Mouse (Mus musculus) CH12F3 (cell line): ENCODE measurements around the gene Wipf1.

Experiments
- in situ Hi-C: fragments of 300-500 bp; cut with MboI; formaldehyde crosslinking; loops from 2 replicates; pipeline ENCODE4 v1.14.3; 2020; ENCODE audit warnings: low sequenced_read_pairs

Wipf1 gene

DNA sequence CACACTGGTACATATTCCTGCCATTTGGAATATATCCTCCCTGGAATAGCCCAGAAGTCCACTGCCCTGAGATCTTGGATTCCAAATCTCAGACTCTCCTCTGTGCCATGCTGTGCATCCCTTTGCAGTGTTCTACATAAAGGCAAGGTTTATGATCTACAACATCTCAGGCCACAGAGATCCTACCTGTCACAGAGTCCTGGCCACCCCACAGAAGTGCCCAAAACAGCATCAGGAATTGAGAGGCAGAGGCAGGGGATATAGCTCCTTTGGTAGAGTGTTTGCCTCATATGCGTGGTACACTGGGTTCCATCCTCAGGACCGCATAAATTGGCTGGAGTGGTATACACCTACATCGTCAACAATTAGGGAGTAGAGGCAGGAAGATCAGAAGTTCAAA, 135.1 kb downstream of the Wipf1 start:
- in situ Hi-C loops, result no loop called here

DNA sequence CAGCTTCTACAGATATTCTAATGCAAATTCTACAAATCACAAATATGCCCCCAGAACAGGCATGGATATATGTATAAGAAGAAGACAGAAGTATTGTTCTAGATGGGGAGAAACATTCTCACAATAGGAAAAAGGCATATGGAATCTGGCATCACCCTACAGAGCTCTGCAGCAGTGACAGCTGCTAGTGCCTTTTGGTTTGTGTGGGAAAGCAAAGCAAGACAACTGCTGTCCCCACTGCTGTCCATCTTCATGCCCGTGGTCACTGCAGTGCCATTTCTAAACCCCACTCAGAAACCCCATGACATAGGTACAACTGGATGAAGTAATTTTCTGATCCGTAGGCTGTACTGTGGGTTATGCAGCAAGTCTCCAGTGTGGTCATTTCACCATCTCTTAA, 136.8 kb downstream of the Wipf1 start:
- in situ Hi-C loops, result no loop called here

DNA sequence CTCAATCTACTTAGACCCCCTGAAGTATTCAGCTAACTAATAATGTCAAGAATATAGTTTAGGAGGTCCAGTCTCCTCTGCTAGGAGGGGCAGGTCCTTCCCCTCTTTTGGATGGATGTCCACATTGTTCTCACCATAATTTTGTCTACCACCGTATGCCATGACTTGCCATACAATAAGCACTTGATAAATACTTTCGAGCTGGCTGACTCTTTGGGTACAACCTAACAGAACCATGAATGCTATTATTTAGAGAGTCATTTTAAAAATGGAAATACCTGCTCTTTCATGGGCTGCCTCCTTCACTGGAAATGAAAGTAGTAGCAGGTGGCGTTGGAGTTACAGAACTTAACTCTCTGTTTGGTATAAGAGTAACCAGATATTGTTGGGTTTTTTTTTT, 139.6 kb downstream of the Wipf1 start:
- in situ Hi-C loops, result no loop called here

DNA sequence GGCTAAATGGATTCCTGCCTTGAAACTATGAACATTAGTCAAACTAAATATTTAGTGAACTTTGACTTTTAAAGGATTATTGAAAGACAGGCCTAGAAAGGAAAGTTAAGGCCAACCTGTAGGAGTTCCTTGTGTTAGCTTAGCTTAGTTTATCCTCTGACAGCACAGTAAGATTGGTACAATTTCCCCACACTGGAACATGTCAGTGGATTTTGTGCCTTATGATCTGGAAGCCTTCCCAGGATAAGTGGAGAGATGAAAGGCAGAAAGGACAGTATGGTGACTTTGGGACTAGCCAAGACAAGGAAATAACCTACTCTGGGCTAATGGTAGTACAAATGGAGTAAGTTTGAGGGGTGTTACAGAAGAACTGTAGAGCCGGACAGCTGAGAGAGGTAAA, 141.7 kb downstream of the Wipf1 start:
- in situ Hi-C loops, result no loop called here

DNA sequence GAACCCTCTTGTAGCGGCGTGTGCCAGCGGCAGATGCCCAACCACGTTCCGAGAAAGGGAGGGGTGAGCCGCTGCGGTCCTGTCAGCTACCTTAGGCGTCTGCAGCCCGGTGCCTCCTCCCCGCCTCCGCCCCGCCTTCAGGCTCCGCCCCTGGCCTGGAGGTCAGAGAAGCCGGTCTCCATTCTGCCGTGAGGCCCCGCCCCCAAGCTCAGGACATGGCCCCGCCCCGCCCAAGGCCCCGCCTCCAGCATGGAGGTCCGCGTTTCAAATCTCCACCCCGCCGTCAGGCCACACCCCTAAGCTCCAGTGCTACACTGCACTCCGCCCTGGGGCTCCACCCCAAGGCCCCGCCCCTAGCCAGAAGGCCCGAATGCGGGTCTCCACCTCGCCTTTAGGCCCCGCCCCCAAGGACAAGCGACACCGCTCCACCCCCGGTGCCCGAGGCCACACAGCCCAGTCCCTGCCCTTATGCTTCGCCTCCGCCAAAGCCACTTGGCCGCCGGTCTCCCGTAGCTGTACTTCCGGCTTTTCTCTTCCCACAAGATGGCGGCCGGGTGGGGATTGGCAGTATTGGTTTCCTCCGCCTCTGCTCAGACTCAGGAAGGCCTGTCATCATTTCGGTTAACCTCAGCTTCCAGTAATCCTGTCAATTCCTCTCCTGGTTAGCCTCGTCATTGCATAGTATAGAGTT, 143.0 kb downstream of the Wipf1 start, which contains the start of gene Gpr155:
Gene Gpr155 (minus strand): TSS at position 217 of the 691 bp plus-strand sequence.
- in situ Hi-C loops, result no loop called here

DNA sequence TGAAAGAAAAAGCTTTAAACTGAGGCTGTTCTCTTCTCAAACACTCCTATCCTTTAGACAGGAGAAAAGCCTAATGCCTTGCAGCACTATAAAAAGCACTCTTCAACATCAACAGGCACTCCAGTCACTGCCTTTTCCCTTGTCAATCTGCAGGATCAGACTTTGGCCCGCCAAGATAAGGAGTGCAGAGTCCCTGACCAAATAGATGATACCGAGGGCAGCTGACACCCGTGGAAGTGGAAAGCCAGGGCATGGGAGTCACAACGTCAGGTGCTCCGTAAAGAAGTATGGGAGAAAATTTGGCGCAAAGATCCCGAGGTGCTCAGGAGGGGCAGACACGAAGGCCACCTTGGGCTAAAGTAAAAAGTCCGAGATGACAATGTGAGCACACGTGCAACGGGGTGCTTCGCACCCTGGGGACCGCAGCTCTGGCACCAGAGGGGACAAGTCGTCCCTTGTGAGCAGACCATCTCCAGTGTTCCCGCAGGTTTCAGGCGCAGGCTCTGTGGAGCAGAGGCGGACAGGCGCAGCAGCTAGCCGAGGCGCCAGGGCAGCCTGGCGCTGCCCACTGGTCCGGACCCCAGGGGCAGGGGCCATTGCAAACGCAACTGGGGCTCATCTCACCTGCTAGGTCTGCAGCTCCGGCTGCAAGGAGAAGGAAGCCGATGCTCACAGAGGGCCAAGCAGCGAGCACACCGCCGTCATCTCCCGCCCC, 143.7 kb downstream of the Wipf1 start:
- in situ Hi-C loops, result no loop called here

DNA sequence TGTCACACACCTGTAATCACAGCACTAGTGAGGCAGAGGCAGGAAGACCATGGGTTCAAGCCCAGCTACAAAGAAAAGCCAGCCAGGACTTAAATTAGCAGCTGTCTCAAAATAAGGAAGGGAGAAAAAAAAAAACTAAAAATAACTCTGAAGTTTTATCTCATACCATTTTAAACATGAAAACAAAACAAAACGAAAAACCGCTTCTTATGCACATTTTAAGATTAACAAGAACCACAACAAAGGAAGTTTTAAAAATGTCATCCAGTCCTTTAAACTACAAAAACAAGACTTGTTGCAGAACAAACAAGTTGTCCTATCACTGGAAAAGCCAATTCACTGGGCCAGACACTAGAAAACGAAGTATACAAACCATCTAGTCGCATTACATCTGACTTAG, 144.4 kb downstream of the Wipf1 start:
- in situ Hi-C loops, result no loop called here

DNA sequence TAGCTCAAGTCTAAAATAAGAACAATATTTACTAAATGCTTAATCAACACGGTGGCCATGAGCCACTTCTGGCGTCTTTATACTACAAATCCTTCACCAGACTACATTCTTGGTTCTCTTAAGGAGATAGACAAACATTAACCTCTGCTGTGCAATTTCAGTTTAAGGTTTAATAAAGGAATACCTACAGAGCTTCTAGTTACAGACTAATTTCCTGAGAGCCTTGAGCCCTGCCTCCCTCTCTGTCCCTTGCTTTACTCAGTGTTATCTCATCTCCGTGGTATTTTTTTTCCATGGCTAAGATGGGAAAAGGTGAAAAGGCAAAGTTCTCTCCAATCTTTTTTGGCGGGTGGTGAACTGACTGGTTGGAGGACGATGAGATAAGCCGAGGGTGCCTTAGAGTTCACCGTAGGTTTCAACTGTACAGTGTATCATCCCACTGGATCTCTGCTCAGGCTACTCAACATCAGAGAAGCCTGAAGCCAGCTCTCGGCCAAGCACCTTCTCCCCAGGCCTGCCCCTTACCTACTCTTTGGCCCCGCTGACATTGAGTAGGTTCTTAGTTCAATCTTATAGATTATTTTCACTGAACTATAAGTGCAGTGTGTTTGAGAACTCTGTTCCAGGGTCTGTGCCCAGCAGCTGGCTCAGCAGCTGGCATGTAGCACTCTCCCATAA, 149.1 kb downstream of the Wipf1 start:
- in situ Hi-C loops, result no loop called here

DNA sequence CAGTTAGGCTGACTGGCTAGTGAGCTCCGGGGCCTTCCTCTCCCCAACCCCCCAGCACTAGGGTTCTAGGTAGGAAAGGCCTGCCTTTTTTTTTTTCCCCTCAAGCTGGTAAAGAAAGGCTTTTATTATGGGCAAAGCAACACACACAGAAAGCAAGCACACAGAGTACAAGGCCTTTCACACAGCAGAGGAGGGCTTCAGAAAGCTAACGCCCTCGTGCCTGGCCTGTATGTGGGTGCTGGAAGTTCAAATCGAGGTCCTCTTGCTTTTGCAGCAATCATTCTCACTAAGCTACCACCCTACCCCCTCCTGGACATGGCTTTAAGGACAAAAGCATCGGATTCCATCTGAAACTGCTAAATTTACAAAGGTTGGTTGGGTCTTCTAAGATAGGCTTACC, 149.9 kb downstream of the Wipf1 start:
- in situ Hi-C loops, result no loop called here
